Mouse (Mus musculus) cortical plate, adult 2 months (tissue): ENCODE data around the gene Rgs6.

ENCODE experiments used
- CTCF ChIP-seq: fragments of 200-500 bp; IDR thresholded peaks from 2 replicates; pipeline ENCODE4 v1.5.1; 2011; ENCODE audit warnings: mild to moderate bottlenecking, control low read depth, low read length; ENCODE audit not compliant: insufficient read depth; ENCODE audit errors: extremely low read depth
- POLR2A ChIP-seq: fragments of 200-500 bp; IDR thresholded peaks from 2 replicates; pipeline ENCODE4 v1.6.1; 2011; ENCODE audit warnings: mild to moderate bottlenecking, low read length, control low read depth; ENCODE audit not compliant: insufficient read depth; ENCODE audit errors: extremely low read depth

DNA sequence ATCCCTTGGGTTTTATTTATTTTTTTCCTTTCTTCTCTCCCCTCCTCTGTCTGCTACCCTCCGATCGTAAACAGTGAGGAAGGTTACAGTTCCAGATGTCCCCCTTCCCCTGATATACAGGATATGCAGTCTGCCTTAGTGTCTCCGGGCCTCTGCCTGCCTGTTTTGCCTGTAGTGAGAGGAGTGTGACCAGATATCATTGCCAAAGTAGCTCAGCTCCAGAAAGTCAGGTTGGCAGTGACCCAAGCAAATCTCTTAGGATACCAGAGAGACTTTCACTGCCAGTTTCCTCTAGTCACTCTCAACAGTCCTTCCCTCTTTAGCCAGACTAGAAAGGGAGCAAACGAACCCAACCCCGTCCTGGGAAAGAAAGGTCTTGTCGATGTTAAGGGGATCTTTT is 545.7 kb downstream of the Rgs6 start:
- TF ChIP-seq CTCF: no peak
- TF ChIP-seq POLR2A: no peak
